Mouse (Mus musculus) MEL (cell line): ENCODE measurements around the gene Omt2b.
"Not testable (repeated sequence)": the region's sequence is repeated elsewhere in the genome, so short reads cannot be mapped to it uniquely, and the experiment has no call there.

Experiments used
- CTCF ChIP-seq, 3 experiments: IDR thresholded peaks in 2 of 3; conservative IDR thresholded peaks in 1 of 3; 2 replicates each; pipeline ENCODE4 v1.5.1; 2011 to 2012; ENCODE audit warnings: low read length in 3 of 3, low read depth in 2 of 3, mild to moderate bottlenecking in 2 of 3, improper control_type of control experiment in 1 of 3, inconsistent platforms in 1 of 3, mixed read lengths in 1 of 3, moderate library complexity in 1 of 3; ENCODE audit not compliant: control insufficient read depth in 1 of 3, insufficient read depth in 1 of 3, poor library complexity in 1 of 3, severe bottlenecking in 1 of 3
- HCFC1 ChIP-seq: IDR thresholded peaks from 2 replicates; pipeline ENCODE4 v1.6.1; 2012; ENCODE audit warnings: low read depth, mild to moderate bottlenecking, inconsistent platforms, low read length, improper control_type of control experiment, moderate library complexity
- MAFK ChIP-seq: IDR thresholded peaks from 2 replicates; pipeline ENCODE4 v1.6.1; 2011; ENCODE audit warnings: low read depth, mild to moderate bottlenecking, low read length, improper control_type of control experiment, borderline replicate concordance
- MAX ChIP-seq: IDR thresholded peaks from 2 replicates; pipeline ENCODE4 v1.6.1; 2011; ENCODE audit warnings: low read length, improper control_type of control experiment
- TCF12 ChIP-seq: IDR thresholded peaks from 2 replicates; pipeline ENCODE4 v1.6.1; 2014; ENCODE audit warnings: low read depth, mild to moderate bottlenecking, inconsistent platforms, low read length, improper control_type of control experiment, moderate library complexity
- USF1 ChIP-seq: IDR thresholded peaks from 2 replicates; pipeline ENCODE4 v1.6.1; 2014; ENCODE audit warnings: low read depth, mild to moderate bottlenecking, inconsistent platforms, low read length, improper control_type of control experiment, moderate library complexity

DNA sequence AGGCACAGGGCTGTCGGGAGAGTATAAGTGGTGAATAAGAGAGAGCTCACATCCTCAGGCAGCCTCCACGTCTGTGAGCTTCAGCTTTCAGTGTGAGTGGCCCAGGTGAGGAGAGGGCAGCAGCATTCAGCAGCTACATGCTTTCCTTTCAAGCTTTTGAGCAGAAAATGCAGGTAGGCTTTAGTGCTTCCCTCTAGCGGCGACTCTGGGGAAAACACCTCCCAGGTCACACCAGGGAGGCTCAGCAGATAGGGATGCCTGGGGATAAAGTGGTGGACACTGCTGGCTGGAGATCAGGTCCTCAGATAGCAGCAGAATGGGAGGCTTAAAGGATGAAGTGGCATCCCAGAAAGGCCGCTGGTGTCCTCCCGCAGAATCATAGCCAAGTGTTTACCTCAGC, 31.3 kb upstream of the Omt2b start:
- not testable (repeated sequence) for TF ChIP-seq USF1, MAX, MAFK, TCF12, HCFC1
- TF ChIP-seq CTCF (IDR thresholded peaks at IDR 0.05 in 2 of 3, conservative IDR thresholded peaks at IDR 0.05 in 1 of 3; ENCODE audit: control insufficient read depth in 1 of 3, insufficient read depth in 1 of 3, low read depth in 2 of 3, low read length in 3 of 3, poor library complexity in 1 of 3, severe bottlenecking in 1 of 3), result peak; percentile 67 to 78 (median 70)
